Mouse (Mus musculus): ENCODE data around the gene Mrln.

GRCm38 (mm10) chr10:70262051-70262450 is 57.6 kb downstream of the Mrln start:
- no peak for TF ChIP-seq POLR2A (IDR thresholded peaks at IDR 0.05; ENCODE audit: borderline replicate concordance, insufficient read depth, low read length)
- no peak for TF ChIP-seq CTCF (IDR thresholded peaks at IDR 0.05; ENCODE audit: borderline replicate concordance, insufficient read depth, low read depth, low read length)
